Mouse (Mus musculus) mature B cell (primary cell): ENCODE data around the gene Ajm1.

Experiments
- in situ Hi-C: fragments of 300-500 bp; cut with MboI; formaldehyde crosslinking; loops from 2 replicates; pipeline ENCODE4 v1.14.3; 2019

Ajm1 gene

GRCm38 (mm10) chr2:25583571-25583970 lies 2.0 kb upstream of the Ajm1 start:
- in situ Hi-C loops, result no loop called here

- in situ Hi-C loops, result no loop called here
These were observed 1.5 kb upstream of the Ajm1 start for GRCm38 (mm10) chr2:25583120-25583481.

- in situ Hi-C loops, result no loop called here
These were observed 1.0 kb upstream of the Ajm1 start for GRCm38 (mm10) chr2:25582466-25583119.

GRCm38 (mm10) chr2:25581901-25582301 lies 344 bp upstream of the Ajm1 start:
- in situ Hi-C loops, result no loop called here

- in situ Hi-C loops, result no loop called here
These were observed 896 bp downstream of the Ajm1 start for GRCm38 (mm10) chr2:25580621-25581101.

GRCm38 (mm10) chr2:25579737-25580460 lies 1.7 kb downstream of the Ajm1 start:
- in situ Hi-C loops, result no loop called here

- in situ Hi-C loops, result no loop called here
These were observed 2.5 kb downstream of the Ajm1 start for GRCm38 (mm10) chr2:25578796-25579736.

- in situ Hi-C loops, result no loop called here
These were observed 3.4 kb downstream of the Ajm1 start for GRCm38 (mm10) chr2:25577951-25578795.

GRCm38 (mm10) chr2:25576965-25577891 lies 4.3 kb downstream of the Ajm1 start:
- in situ Hi-C loops, result no loop called here

GRCm38 (mm10) chr2:25576028-25576850 lies 5.3 kb downstream of the Ajm1 start:
- in situ Hi-C loops, result no loop called here

- in situ Hi-C loops, result no loop called here
These were observed 6.0 kb downstream of the Ajm1 start for GRCm38 (mm10) chr2:25575432-25576027.

GRCm38 (mm10) chr2:25574579-25575431 lies 6.8 kb downstream of the Ajm1 start, which contains the start of the genes Mamdc4 and Phpt1:
Gene Mamdc4 (minus strand): TSS chr2:25574845.
Gene Phpt1 (minus strand): TSS chr2:25575224.
- in situ Hi-C loops, result loop anchor here (25.0 kb wide), 1 partner anchor 1337 kb away; the partner anchor contains the start of genes Med22, Rpl7a, Surf1 and Surf2

GRCm38 (mm10) chr2:25574136-25574535 lies 7.4 kb downstream of the Ajm1 start:
- in situ Hi-C loops, result loop anchor here (25.0 kb wide), 1 partner anchor 1338 kb away; the partner anchor contains the start of genes Med22, Rpl7a, Surf1 and Surf2

GRCm38 (mm10) chr2:25573068-25573467 lies 8.5 kb downstream of the Ajm1 start:
- in situ Hi-C loops, result loop anchor here (25.0 kb wide), 1 partner anchor 1339 kb away; the partner anchor contains the start of genes Med22, Rpl7a, Surf1 and Surf2

GRCm38 (mm10) chr2:25571221-25571620 lies 10.3 kb downstream of the Ajm1 start:
- in situ Hi-C loops, result loop anchor here (25.0 kb wide), 1 partner anchor 1341 kb away; the partner anchor contains the start of genes Med22, Rpl7a, Surf1 and Surf2

GRCm38 (mm10) chr2:25569323-25569722 lies 12.2 kb downstream of the Ajm1 start:
- in situ Hi-C loops, result loop anchor here (25.0 kb wide), 1 partner anchor 1343 kb away; the partner anchor contains the start of genes Med22, Rpl7a, Surf1 and Surf2

GRCm38 (mm10) chr2:25568473-25569019 lies 13.0 kb downstream of the Ajm1 start:
- in situ Hi-C loops, result loop anchor here (25.0 kb wide), 1 partner anchor 1344 kb away; the partner anchor contains the start of genes Med22, Rpl7a, Surf1 and Surf2
